Mouse (Mus musculus) retina, embryonic 14.5 days (tissue): ENCODE measurements around the gene Ankrd52.

Experiments used
- DNase-seq: peaks from one replicate; pipeline ENCODE4 v3.0.0-alpha.2; 2015; ENCODE audit warnings: low spot score

The Ankrd52 gene

GRCm38 (mm10) chr10:128401638-128402037 is 24.7 kb downstream of the Ankrd52 start:
- DNase-seq: no peak

- DNase-seq: no peak
These were observed 27.0 kb downstream of the Ankrd52 start for GRCm38 (mm10) chr10:128403931-128404330.

- peak; percentile 41 for DNase-seq
These were observed 31.9 kb downstream of the Ankrd52 start for GRCm38 (mm10) chr10:128408591-128409535.

DNA sequence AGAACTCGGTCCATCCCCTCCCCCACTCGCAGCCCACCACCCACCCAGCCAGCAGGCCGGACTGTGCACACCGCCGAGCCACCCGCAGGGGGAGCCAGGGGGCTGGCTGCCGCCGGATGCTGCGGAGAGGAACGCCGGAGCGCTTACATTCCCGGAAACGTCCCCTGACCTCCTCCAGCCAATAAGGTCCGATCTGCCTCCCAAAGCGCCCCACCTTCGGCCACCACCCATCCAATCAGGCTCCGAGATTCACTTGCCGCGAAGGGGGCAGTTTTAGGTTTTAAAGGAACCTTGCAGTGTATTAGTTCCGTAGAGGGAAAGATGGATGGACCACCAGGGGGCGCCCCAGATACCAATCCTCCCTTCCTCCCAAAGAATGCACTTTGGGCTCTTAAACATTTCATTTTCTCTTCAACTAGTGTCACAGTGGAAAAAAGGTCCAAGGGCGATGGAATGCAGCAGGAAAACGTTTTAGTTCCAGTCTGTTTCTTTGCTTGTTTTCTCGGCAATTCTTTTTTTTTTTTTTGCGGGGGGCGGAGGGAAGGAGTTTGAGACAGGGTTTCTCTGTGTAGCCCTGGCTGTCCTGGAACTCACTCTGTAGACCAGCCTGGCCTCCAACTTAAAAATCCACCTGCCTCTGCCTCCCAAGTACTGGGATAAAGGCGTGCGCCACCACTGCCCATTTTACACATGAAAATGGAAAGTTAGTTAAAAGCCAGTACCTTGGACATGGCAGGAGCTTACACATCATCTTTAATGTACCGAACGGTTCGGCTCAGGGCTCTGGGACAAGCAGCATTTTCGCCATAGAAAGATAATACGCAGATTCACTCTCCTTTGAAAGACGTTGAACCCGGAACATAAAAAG is 33.0 kb downstream of the Ankrd52 start:
- peak; percentile 98 for DNase-seq

DNA sequence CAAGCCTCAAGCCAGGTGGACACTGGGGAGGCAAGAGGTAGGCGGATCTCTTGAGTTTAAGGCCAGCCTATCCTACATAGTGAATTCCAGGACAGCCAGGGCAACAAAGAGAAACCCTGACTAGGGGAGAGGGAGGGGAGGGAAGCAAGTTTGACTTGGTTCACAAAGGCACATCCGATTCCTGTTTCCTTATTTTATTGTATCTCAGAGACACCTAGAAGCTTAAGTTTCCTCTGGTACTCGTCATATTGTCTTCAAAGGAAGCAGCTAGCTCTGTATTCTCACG is 33.6 kb downstream of the Ankrd52 start:
- DNase-seq: no peak

GRCm38 (mm10) chr10:128411211-128412054 is 34.5 kb downstream of the Ankrd52 start, which contains the start of the genes Nabp2 and Rnf41:
Nabp2 (minus strand) TSS chr10:128411492.
Rnf41 (plus strand) TSS chr10:128411657.
- DNase-seq: peak; percentile 98

- DNase-seq: no peak
These were observed 35.1 kb downstream of the Ankrd52 start for GRCm38 (mm10) chr10:128412055-128412381.

GRCm38 (mm10) chr10:128412558-128412957 is 35.6 kb downstream of the Ankrd52 start:
- DNase-seq: no peak

- DNase-seq: no peak
These were observed 36.2 kb downstream of the Ankrd52 start for GRCm38 (mm10) chr10:128413076-128413475.

GRCm38 (mm10) chr10:128414848-128415247 is 37.9 kb downstream of the Ankrd52 start:
- no peak for DNase-seq

DNA sequence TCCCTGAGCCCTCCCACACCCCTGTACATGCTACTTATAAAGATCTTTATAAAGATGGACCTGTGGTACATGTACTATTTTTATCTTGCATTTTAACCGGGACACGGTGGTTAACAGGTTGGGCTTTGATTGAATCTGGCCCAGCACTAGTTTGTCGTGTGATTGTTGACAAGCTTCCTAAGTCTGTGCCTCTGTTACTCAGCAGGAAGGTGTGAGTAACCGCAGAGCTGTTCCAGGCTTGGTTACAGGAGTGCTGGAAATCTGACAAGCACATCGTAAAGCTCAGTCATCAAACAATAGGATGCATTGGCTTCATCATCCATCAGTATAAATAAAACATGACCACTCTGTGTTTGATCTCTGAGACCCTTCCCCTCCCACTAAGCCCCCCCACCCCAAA is 45.5 kb downstream of the Ankrd52 start:
- no peak for DNase-seq

DNA sequence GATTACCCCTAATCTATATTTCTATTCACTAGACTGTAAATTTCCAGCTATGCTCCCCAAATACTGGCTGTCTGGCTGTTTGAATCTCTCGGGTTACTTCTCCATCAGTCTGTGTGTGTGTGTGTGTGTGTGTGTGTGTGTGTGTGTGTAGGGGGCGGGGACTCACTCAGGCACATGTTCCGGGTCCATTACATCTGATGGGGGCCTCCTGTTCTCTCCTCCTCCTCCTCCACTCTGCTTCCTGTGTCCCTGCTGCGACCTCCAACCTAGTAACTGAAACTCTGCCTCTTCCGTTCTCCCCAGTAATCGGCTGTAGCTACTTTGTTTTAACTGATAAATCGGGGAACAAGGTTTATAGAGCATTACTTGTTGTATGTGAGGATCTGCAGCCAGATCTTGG is 47.7 kb downstream of the Ankrd52 start:
- DNase-seq: no peak

- no peak for DNase-seq
These were observed 48.3 kb downstream of the Ankrd52 start for GRCm38 (mm10) chr10:128425260-128425659.

- DNase-seq: no peak
These were observed 52.1 kb downstream of the Ankrd52 start for GRCm38 (mm10) chr10:128429052-128429451.

- DNase-seq: no peak
These were observed 52.5 kb downstream of the Ankrd52 start for GRCm38 (mm10) chr10:128429454-128429853.

DNA sequence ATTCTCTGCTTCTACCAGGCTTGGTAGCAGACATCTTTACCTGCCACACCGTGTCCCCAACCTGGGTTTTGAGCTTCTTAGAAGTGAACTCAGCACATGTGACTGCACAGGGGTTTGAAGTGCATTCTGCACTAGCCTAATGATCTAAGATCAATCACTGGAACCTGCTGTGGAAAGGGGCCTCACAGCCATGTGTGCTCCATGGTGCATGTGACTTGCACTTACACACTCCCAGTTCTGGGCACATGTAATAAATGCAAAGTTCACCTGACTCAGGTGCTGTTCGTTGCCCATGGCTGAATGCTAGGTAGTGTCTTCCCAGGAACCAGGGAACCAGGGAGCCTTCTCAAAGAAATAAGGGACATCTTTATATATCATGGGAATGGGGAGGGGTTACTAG is 56.5 kb downstream of the Ankrd52 start:
- no peak for DNase-seq

GRCm38 (mm10) chr10:128434681-128435080 is 57.8 kb downstream of the Ankrd52 start:
- DNase-seq: no peak

GRCm38 (mm10) chr10:128435186-128435823 is 58.4 kb downstream of the Ankrd52 start:
- no peak for DNase-seq

DNA sequence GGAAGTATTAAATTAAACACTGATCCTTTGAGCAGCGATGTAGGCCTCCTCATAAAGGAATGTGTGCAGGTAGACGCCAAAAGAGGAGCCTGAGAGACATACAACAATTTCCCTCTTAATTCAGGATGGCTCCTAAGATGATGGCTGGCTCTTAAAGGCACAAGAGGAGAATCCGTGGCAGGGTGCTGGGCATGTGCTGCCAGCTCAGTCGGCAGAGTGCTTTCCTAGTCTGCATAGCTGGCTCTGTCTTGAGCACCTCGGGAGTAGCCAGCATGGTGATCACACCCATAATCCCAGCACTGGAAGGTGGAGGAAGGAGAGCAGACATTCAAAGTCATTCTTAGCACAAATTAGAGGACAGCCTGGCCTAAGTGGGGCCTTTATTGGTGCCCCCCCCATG is 59.0 kb downstream of the Ankrd52 start:
- DNase-seq: no peak

DNA sequence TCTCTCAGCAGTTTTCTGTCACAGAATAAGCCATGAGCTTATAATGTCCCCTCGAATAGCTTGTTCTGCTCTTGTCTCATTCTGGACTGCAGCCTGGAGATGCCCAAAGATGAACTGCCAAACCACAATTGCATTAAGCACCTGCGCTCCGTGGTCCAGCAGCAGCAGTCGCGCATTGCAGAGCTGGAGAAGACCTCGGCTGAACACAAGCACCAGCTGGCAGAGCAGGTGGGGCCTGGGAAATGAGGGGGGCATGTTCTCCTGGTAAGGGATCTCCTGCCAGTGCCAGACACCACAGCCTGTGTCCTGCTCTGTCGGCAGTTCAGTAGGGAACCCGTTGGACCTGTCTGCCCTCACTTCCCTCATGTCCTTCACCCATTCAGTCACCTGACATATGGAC is 59.5 kb downstream of the Ankrd52 start:
- no peak for DNase-seq

- no peak for DNase-seq
These were observed 61.9 kb downstream of the Ankrd52 start for GRCm38 (mm10) chr10:128438675-128439279.
